Mouse (Mus musculus) C2C12 (cell line): ENCODE results near the gene Sec14l1. TPM values are rescaled to one million over a fixed set of nuclear protein-coding genes. Genes with fewer than 3 reads are reported as not detected.
A peak's percentile ranks its signal among the peaks of the same experiment; 100 is the strongest.

Experiments
- H3K27me3 ChIP-seq: one replicate; pipeline ENCODE4 v1.6.1; 2011; ENCODE audit not compliant: control insufficient read depth, insufficient read depth, insufficient read length
- H3K36me3 ChIP-seq: one replicate; pipeline ENCODE4 v1.6.1; 2011; ENCODE audit not compliant: control insufficient read depth, insufficient read depth
- H3K4me3 ChIP-seq: one replicate; pipeline ENCODE4 v1.5.1; 2011; ENCODE audit warnings: mild to moderate bottlenecking, control low read depth; ENCODE audit not compliant: poor library complexity, insufficient read depth, severe bottlenecking
- H3K79me2 ChIP-seq: one replicate; pipeline ENCODE4 v1.6.1; 2011; ENCODE audit not compliant: control insufficient read depth, insufficient read depth
- H3K79me3 ChIP-seq: one replicate; pipeline ENCODE4 v1.6.1; 2011; ENCODE audit warnings: low read depth, control low read depth
- H3ac ChIP-seq: one replicate; pipeline ENCODE3; 2011; ENCODE audit warnings: low read depth; ENCODE audit not compliant: control insufficient read depth, insufficient read length
- CEBPB ChIP-seq: IDR thresholded peaks from one replicate; pipeline ENCODE4 v1.6.1; 2011; ENCODE audit warnings: low read depth, mild to moderate bottlenecking, control low read depth, moderate library complexity
- CTCF ChIP-seq: IDR thresholded peaks from one replicate; pipeline ENCODE4 v1.5.1; 2011; ENCODE audit not compliant: control insufficient read depth, insufficient read depth, insufficient read length
- FOSL1 ChIP-seq: IDR thresholded peaks from one replicate; pipeline ENCODE4 v1.8.0; 2011; ENCODE audit warnings: mild to moderate bottlenecking, low read length; ENCODE audit not compliant: poor library complexity, insufficient read depth, severe bottlenecking
- MAX ChIP-seq: IDR thresholded peaks from one replicate; pipeline ENCODE4 v1.6.1; 2011; ENCODE audit warnings: mild to moderate bottlenecking, control low read depth
- MYOD1 ChIP-seq: IDR thresholded peaks from one replicate; pipeline ENCODE4 v1.6.1; 2011; ENCODE audit warnings: low read depth; ENCODE audit not compliant: control insufficient read depth, insufficient read length
- MYOG ChIP-seq: IDR thresholded peaks from one replicate; pipeline ENCODE4 v1.6.1; 2011; ENCODE audit not compliant: control insufficient read depth, insufficient read length; ENCODE audit errors: extremely low read depth
- USF1 ChIP-seq: IDR thresholded peaks from one replicate; pipeline ENCODE4 v1.6.1; 2011; ENCODE audit warnings: low read depth, mild to moderate bottlenecking, control low read depth, moderate library complexity
- polyA plus RNA-seq: library from polyadenylated mRNA; unstranded; fragments of >200 nt; fragmentation: generic; extraction: Trizol; gene quantifications from one replicate; pipeline ENCODE4 v1.2.1, GENCODE M21; 2012; ENCODE audit warnings: missing spikeins

Gene Sec14l1
- polyA plus RNA-seq, 1 experiment = 41.9 TPM

DNA sequence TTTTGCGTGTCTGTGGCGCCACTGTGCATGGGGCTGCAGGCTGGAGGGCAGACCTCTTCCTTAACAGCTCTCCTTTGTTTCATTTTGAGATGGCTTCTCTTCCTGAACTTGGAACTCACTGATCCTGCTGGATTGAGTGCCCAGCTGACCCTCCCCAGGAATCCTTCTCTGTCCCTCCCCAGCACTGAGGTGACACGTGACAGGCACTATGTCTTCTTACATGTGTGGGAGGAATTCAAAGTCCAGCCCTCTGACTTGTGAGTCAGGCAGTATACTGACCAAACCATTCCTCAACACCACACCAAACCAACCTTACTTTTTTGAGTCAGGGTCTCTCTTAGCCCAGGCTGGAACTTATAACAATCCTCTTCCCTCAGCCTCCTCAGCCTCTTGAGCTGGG is 16.2 kb upstream of the Sec14l1 start:
- TF ChIP-seq USF1 (peak; percentile 82), CTCF (no peak)
- Histone ChIP-seq H3K27me3 (no peaks in the 10 kb centered on the region), H3K4me3 (no peak overlapping the region), H3K79me3 (no peaks in the 10 kb centered on the region), H3K79me2 (no peaks in the 10 kb centered on the region), H3K36me3 (no peaks in the 10 kb centered on the region), H3ac (no peak overlapping the region)

DNA sequence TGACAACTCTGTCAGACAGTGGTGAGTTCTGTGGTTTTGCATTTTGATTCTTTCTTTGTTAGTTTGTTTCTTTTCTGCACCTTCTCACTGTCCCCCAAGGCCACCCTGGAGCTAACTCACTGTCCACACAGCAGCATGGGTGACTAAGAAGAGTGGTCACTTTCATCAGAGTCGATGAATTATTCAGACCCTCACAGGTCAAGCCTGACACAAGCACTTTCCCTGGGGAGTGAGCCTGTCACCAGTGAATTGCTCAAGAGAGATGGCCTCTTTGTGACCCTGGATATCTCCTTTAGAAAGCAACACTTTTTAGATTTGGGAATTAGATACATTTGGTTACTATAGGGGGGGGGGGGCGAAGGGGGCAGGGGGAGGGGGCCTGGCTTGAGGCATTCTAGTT is 15.6 kb upstream of the Sec14l1 start:
- no peaks in the 10 kb centered on the region for H3K27me3 ChIP-seq
- no peak overlapping the region for H3ac ChIP-seq
- H3K79me3 ChIP-seq = no peaks in the 10 kb centered on the region
- H3K4me3 ChIP-seq = no peak overlapping the region
- no peaks in the 10 kb centered on the region for H3K79me2 ChIP-seq
- no peaks in the 10 kb centered on the region for H3K36me3 ChIP-seq
- TF ChIP-seq CTCF (no peak), CEBPB (peak; percentile 87), MYOG (no peak), USF1 (no peak)

DNA sequence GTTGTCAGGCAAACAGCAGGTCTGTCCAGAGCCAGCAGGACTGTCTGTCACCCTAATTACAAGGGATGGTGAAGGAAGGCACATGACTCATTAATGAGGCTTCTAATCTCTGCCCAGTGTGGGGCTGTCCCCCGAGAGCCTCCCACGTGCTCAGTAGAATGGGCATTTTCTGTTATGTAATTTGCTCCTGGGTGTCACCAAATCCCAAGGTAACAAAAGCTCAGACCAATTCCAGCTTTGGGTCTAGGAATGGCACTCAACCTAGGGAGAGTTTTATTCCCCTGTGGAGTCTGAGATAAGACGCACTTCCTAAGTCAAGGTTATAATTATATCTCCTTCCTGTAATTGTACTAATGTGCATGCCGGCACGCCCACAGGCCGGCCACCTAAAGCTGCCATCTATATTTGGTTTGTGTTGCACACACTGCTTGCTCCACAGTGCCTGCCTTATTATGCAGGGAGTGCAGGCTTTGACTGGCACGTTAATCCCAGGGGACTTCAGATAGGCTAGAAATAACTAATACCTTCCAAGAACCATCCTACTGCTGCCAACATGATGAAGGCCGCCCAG is 13.5 kb upstream of the Sec14l1 start:
- Histone ChIP-seq H3K4me3 (no peak overlapping the region), H3K27me3 (no peaks in the 10 kb centered on the region), H3ac (no peak overlapping the region), H3K79me3 (no peaks in the 10 kb centered on the region), H3K36me3 (no peaks in the 10 kb centered on the region), H3K79me2 (no peaks in the 10 kb centered on the region)
- TF ChIP-seq FOSL1 (no peak), USF1 (peak; percentile 76), CEBPB (no peak), MYOD1 (peak; percentile 46), MAX (peak; percentile 61)

DNA sequence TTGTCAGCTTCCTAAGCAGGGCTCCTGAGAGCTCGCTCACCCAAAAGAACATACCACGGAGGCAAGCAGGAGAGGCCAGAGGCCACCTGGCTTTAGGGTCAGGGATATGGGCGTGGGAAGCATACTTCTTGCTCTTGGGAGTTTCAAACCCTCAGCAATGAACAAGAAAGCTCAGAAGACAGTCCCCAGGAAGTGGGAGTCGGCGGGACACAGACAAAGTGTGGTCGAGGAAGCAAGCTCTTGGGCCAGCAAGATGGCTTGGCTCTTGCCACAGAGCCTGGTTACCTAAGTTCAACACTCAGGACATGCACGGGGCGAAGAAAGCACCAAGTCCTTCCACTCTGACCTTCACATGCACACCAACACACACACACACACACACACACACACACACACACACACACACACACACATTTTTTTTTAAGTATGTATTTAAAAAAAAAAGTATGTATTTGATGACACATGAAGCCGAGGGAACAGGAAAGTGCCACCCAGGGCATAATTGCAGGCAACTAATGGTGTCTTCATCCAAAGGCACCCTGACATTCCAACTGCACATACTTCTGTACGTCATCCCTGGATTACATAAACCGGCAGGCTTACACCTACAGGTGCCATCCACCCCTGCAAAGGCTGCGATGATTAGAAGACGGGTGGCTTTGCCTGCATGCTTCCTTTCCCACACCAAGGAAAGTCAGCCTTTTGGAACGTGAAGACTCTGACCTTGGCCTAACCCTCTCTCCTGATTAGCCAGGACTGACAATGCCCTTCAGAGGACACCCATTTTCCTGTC is 12.8 kb upstream of the Sec14l1 start:
- H3K4me3 ChIP-seq = no peak overlapping the region
- H3K79me2 ChIP-seq = no peaks in the 10 kb centered on the region
- H3ac ChIP-seq = no peak overlapping the region
- no peaks in the 10 kb centered on the region for H3K79me3 ChIP-seq
- H3K36me3 ChIP-seq = no peaks in the 10 kb centered on the region
- H3K27me3 ChIP-seq = no peaks in the 10 kb centered on the region
- TF ChIP-seq USF1 (no peak), MYOD1 (no peak), MAX (no peak)

DNA sequence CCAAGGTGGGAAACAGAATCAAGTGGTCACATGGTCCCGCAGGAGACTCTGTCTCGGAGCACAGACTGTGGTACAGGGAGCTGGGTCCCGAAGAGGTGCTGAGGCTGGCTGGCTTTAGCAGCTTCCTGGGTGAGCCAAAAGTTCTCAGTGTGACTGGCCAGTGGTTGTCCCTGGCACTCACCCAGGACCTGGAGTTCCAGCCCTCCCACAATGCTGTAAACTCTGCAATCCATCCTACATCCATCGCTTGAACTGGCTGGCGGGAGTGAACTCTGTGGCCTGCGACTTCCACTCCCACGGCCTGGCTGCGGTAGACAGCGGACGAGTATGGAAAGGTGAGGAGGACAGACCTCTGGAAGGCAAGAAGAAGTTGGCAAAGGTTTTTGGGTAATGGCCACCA is 11.4 kb upstream of the Sec14l1 start:
- H3ac ChIP-seq = no peak overlapping the region
- H3K79me3 ChIP-seq = no peaks in the 10 kb centered on the region
- TF ChIP-seq USF1 (peak; percentile 15), CTCF (no peak)
- H3K4me3 ChIP-seq = no peak overlapping the region
- H3K79me2 ChIP-seq = no peaks in the 10 kb centered on the region
- no peaks in the 10 kb centered on the region for H3K36me3 ChIP-seq
- no peaks in the 10 kb centered on the region for H3K27me3 ChIP-seq

DNA sequence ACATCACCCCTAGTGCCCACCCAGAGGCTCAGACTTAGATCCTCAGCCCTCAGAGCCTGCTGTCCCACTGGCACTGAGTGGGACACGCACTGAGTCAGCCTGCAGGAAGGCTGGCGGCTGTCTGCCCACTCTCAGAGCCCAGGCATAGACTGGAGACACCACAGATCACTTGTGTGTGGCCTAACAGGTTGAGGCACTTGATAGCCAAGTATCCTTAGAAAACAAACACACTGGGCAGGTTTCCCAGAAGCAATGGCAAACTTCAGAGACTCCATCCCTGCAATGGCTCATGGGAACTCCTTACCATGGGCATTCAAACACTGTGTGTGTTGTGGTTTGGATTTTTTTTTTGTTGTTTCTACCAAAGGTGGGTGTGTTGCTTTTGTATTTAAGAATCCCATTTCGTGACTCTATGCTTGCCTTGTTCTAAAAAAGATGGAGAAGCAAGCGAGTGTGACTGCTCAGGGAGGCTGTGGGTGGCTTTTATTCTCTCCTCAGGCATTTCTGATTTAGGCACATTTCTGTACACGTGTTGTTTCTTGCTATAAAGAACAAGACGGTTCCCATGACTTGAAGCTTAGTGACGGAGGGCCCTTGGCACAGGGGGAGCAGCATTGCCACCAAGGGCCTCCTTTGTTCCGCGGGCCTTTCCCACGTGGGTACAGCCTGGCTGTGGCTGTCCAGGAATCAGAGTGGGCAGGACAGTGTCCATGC is 10.8 kb upstream of the Sec14l1 start:
- Histone ChIP-seq H3K4me3 (no peak overlapping the region), H3K36me3 (no peaks in the 10 kb centered on the region), H3ac (no peak overlapping the region), H3K27me3 (no peaks in the 10 kb centered on the region), H3K79me2 (no peaks in the 10 kb centered on the region), H3K79me3 (no peaks in the 10 kb centered on the region)
- TF ChIP-seq MYOD1 = no peak
- no peak for TF ChIP-seq FOSL1
- TF ChIP-seq MYOG = no peak
- no peak for TF ChIP-seq USF1
- no peak for TF ChIP-seq MAX
- no peak for TF ChIP-seq CEBPB
- no peak for TF ChIP-seq CTCF
